Mouse (Mus musculus): Measurements from ENCODE around the gene Atg9a.

Atg9a gene

GRCm38 (mm10) chr1:75215785-75216184, 23.8 kb upstream of the Atg9a start:
- DNase-seq (ENCODE audit: low spot score in 2 of 2), result no peak

- DNase-seq (ENCODE audit: low spot score in 2 of 2), result peak; percentile 66 to 83
Measured at GRCm38 (mm10) chr1:75214886-75215285, 22.9 kb upstream of the Atg9a start.

GRCm38 (mm10) chr1:75214442-75214841, 22.4 kb upstream of the Atg9a start:
- DNase-seq (ENCODE audit: low spot score in 2 of 2), result no peak

- no peak for DNase-seq (ENCODE audit: low spot score in 2 of 2)
Measured at GRCm38 (mm10) chr1:75213096-75213495, 21.1 kb upstream of the Atg9a start.

- no peak for DNase-seq (ENCODE audit: low spot score in 2 of 2)
Measured at GRCm38 (mm10) chr1:75212542-75212941, 20.5 kb upstream of the Atg9a start.

- DNase-seq (ENCODE audit: low spot score in 2 of 2), result no peak
Measured at GRCm38 (mm10) chr1:75211141-75211708, 19.2 kb upstream of the Atg9a start.

GRCm38 (mm10) chr1:75210136-75211087, 18.4 kb upstream of the Atg9a start, which contains the start of the genes Glb1l and Stk16:
Glb1l (minus strand) TSS chr1:75210813.
Stk16 (plus strand) TSS chr1:75210838.
- peak; percentile 96 for DNase-seq (ENCODE audit: low spot score in 2 of 2)

- DNase-seq (ENCODE audit: low spot score in 2 of 2), result peak; percentile 45 to 52
Measured at GRCm38 (mm10) chr1:75208967-75209678, 17.1 kb upstream of the Atg9a start.

GRCm38 (mm10) chr1:75201236-75201635, 9.2 kb upstream of the Atg9a start:
- no peak for DNase-seq (ENCODE audit: low spot score in 2 of 2)

- peak in 1 of 2 experiments; percentile 45 for DNase-seq (ENCODE audit: low spot score in 2 of 2)
Measured at GRCm38 (mm10) chr1:75192452-75192851, 456 bp upstream of the Atg9a start.

- DNase-seq (ENCODE audit: low spot score in 2 of 2), result no peak
Measured at GRCm38 (mm10) chr1:75191258-75191621, 756 bp downstream of the Atg9a start.

- DNase-seq (ENCODE audit: low spot score in 2 of 2), result no peak
Measured at GRCm38 (mm10) chr1:75190577-75190976, 1.4 kb downstream of the Atg9a start.

- DNase-seq (ENCODE audit: low spot score in 2 of 2), result no peak
Measured at GRCm38 (mm10) chr1:75187914-75188483, 4.0 kb downstream of the Atg9a start.

GRCm38 (mm10) chr1:75187126-75187525, 4.9 kb downstream of the Atg9a start:
- DNase-seq (ENCODE audit: low spot score in 2 of 2), result no peak

GRCm38 (mm10) chr1:75185495-75185894, 6.5 kb downstream of the Atg9a start:
- no peak for DNase-seq (ENCODE audit: low spot score in 2 of 2)

- no peak for DNase-seq (ENCODE audit: low spot score in 2 of 2)
Measured at GRCm38 (mm10) chr1:75182160-75182559, 9.8 kb downstream of the Atg9a start.

GRCm38 (mm10) chr1:75181377-75181870, 10.6 kb downstream of the Atg9a start:
- no peak for DNase-seq (ENCODE audit: low spot score in 2 of 2)

GRCm38 (mm10) chr1:75180741-75181140, 11.3 kb downstream of the Atg9a start:
- DNase-seq (ENCODE audit: low spot score in 2 of 2), result no peak

GRCm38 (mm10) chr1:75180105-75180590, 11.8 kb downstream of the Atg9a start, which contains the start of gene Abcb6:
Abcb6 (minus strand) TSS chr1:75180392.
- DNase-seq (ENCODE audit: low spot score in 2 of 2), result peak; percentile 91 to 92

- peak; percentile 31 to 36 for DNase-seq (ENCODE audit: low spot score in 2 of 2)
Measured at GRCm38 (mm10) chr1:75179334-75180104, 12.5 kb downstream of the Atg9a start.
